Mouse (Mus musculus) stomach, adult 2 months (tissue): Measurements from ENCODE around the gene Hmbs. TPM values are rescaled to one million over a fixed set of nuclear protein-coding genes. Genes with fewer than 3 reads are reported as not detected.

Experiments used
- polyA plus RNA-seq: library from polyadenylated mRNA; depleted of rRNA; stranded (reverse); fragments of >200 nt; gene quantifications from 2 replicates; pipeline ENCODE4 v1.2.3, GENCODE M21; 2012; rRNA removed

The Hmbs gene
- 19.0 and 20.5 TPM in 2 replicates for polyA plus RNA-seq

DNA sequence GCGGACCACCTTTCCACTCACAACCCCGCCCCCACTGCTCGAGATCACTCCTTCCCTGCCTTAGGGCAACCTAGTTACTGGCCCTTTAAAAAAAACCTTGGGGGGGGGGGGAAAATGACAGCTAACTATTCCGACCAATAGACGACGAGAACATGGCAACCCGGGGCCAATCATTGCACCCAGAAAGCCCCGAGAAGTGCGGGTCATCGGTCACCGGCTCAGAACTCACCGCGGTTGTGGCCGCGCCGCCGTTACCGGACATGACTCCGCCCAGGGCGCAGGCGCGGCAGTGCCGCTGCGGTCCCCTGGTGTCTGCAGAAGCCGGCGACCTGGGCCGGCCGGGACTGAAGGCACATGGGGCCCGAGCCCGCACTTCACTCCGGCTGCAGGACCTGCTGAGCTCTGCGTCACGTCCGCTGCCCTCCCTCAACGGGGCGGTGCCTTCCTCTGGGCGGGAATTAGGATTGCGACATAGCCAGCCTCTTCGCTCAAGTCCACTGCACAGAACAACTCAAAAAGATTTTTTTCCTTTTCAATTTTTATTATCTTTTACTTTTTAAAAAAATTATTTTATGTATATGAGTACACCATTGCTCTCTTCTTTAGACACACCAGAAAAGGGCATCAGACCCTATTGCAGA, at the start of gene Hmbs:
Gene Hmbs (minus strand): TSS at position 448 of the 641 bp plus-strand sequence.

DNA sequence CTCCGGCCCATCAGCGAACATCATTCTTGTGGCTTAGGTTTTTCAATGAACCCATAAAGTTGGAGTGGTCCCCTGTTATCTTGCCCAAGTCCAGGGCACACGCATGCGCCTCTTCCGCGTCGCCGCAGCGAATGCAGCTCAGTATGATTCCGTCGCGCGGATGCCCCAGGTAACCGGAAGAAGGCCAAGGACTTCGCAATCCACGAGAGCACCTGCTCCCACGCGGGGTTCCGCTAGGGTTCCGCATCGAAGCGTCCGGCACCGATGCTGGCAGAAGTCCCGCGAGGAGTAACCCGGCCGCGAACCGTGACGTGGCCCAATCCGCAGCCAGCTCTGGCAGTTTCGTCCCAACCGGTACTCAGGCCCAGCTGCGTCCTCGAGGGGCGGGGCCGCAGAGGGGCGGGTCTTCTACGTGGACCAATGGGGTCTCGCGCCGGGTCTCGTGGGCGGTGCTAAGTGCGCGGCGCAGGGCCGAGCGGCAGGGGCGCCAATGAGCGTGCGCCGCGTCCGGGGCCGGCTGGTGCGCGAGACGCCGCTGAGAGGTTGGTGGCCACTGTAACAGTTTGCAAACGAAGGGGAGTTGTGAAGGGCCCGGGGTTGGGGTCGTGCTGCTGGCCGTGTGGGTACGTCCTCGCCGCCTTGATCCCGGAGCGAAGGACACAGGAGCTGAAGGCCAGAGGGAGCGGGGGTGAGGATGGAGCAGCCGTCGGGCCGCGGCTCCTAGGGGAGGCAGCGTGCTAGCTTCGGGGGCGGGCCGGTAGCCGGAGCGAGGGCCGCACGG, 35.2 kb upstream of the Hmbs start, which contains the start of gene Hyou1:
Gene Hyou1 (plus strand): TSS at position 437 of the 781 bp plus-strand sequence.

DNA sequence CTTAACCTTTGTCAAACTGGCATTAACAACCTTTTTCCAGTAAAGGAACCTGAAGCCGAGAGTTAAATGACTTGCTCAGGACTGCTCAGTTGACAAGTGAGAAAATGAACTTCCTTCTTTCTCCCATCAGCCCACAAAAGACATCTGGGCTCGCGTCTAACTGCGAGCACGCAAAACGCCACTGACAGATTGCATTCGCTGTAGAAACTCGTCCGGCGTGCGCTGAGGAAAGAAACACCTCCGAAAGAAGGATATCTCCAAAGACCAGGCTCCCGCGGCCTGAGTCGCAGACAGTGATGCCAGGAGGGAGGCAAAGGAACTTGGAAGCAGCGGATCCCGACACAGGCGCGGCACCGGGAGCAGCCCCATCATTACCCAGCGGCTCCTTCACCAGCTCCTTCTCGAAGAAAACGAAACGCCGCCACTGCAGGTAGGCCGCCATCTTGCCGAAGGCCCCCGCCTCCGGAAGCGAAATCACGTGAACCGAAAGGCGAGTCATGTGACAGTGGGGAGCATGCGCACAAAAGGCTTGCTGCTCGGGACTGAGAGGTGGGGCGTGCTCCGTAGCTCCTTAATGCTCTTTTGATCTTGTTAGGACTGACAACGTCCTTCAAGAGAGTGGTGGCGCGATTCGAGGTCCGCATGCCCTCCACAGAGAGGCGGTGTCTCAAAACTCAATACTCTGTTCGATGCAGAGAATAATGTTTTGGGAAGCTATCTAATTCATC, 17.3 kb upstream of the Hmbs start, which contains the start of gene Vps11:
Gene Vps11 (minus strand): TSS at position 481 of the 728 bp plus-strand sequence.

DNA sequence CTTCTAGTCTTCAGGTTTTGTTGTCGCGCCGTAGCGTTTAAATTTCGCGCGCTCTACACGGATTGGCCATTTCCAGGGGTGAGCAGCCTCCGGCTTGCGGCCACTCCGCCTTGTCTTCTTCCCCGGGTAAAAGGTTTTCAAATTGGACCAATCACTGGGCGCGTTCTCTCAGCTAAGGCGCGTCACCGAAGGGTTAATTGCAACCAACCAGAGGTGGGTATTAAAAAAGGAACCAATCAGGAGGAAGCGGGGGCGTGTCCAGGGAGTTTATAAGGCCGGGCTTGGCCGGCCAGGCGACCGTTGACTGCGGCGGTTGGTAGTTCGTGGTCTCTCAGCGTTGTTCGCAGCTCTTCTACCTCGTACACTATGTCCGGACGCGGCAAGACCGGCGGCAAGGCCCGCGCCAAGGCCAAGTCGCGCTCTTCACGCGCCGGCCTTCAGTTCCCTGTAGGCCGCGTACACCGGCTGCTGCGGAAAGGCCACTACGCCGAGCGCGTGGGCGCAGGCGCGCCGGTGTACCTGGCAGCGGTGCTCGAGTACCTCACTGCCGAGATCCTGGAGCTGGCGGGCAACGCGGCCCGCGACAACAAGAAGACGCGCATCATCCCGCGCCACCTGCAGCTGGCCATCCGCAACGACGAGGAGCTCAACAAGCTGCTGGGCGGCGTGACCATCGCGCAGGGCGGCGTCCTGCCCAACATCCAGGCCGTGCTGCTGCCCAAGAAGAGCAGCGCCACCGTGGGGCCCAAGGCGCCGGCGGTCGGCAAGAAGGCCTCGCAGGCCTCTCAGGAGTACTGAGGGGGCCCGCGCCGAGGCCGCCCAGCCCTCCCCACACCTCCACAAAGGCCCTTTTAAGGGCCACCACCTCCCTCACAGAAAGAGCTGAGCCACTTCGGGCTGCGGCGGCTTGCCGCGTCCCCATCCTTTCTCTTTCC, 9.4 kb downstream of the Hmbs start, which contains the start of gene H2afx:
Gene H2afx (plus strand): TSS at position 299 of the 935 bp plus-strand sequence.

GRCm38 (mm10) chr9:44325768-44326370, 18.2 kb downstream of the Hmbs start, which contains the start of gene Dpagt1:
Gene Dpagt1, plus strand, starts transcription at chr9:44326019.

DNA sequence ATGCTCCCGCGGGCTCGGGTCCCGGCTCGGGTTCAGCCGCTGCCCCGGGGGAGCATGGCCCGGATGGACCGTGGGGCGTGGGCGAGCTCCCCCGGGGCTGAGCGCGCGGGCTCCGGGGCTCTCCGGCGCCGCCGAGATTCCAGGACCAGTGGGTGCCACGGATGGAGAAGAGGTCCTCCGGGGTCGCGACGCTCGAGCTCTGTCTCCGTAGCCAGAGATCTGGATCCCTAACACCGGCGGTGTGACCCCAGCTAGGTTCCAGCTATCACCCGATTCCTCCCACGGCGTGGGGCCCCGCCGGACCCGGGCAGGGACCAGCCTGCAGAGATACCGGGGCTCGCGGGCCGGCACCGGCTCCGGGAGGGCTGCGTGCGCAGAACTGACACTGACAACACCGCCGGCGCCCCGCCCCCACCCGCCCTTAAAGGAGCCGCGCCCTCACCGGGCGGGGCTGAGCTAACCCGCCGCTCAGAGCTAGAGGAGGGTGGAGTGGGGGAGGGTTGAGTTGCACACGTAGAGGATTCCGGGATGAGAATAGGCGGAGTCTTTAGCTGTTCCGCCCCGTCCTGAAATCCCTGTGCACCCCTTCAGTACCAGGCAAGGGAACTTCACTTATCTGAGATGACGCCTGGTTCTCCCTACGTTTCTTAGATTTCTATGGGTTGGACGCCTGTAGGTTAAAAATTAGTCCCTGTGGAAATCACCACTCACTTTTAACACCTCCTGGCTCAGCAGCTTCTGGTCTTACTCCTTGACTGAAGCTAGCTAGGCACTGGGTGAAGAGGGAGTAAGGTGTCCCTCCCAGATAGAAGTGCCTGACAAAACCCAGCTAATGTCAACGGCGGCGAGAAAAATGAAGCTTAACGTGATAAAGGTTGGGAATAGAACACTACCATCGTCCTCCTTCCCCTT, 23.9 kb downstream of the Hmbs start, which contains the start of gene C2cd2l:
Gene C2cd2l (minus strand): TSS at position 399 of the 912 bp plus-strand sequence.

DNA sequence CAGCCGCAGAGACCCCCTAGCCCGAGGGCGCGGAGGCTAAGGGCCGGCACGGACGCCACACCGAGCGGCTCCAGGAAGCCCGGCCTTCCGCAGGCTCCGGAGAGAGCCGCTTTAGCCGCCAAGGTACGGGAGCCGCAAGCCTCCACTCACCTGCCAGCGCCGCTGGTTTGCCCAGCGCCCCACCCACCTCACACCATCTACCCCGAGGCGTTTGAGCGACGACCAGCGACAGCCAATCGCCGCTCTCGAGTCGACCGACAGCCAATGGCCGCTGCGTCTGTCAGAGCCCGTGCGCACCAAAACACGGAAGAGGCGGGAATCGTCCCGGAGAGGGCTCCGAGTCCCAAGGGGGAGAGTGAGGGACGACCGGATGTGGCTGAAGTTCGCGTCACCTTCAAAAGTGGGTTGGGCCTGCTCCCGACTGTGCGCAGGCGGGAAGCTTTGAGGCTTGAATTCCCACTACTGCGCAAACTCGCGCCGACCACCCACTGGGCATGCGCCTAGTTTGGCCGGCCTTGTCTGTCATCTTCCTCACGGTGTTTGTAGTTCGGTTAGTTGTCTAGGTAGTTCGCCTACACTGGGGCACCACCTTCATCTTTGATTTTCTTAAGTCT, 38.5 kb downstream of the Hmbs start, which contains the start of gene Hinfp:
Gene Hinfp (minus strand): TSS at position 206 of the 614 bp plus-strand sequence.

DNA sequence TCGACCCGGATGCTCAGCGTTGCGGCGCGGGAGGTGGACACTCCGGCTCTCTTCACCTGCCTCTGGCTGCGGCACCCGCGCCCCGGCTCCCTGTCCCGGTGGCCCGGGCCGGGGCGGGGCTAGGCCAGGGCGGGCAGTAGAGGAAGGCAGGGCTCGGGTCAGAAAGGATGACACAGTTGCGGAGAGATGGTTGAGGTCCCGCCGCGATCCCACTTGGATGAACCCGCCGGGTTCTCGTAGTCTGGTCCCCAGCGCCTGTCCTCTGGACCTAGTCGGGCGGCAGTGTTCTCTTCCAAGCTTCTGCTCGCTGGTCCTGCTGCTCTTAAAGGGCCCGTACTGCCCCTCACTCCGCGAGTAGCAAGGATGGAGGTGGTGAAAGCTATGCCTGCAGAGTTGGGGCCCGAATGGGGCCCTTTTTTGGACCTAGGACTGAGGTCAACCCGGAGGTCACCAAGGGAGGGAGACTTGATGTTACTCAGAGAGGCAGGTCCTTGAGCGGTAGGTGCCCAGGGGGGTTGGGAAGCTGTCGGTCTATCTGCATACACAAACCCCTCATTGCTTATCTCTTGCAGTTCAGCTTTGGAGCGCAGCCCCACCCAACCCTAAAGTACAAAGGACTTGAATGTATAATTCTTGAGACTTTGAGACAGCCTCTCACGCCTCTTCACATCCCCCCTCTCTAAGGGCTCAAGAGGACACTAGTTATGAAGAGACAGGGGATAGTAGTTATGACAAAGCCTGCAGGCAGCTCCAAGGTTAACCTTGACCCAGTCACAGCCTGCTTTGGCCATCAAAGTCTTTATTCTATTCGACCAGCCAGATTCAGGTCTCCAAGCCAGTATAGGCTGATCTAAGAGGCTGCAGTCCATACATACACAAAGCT, 55.7 kb downstream of the Hmbs start, which contains the start of gene Abcg4:
Gene Abcg4 (minus strand): TSS at position 540 of the 883 bp plus-strand sequence.

Other genes starting within 250 kb of the Hmbs start
- gene Mfrp, start 242.5 kb downstream of the Hmbs start, polyA plus RNA-seq, result 0.35 and 0.42 TPM in 2 replicates
- gene C1qtnf5, start 237.0 kb downstream of the Hmbs start, polyA plus RNA-seq, result 9.8 and 13.4 TPM in 2 replicates
- 0.03 and 0.43 TPM in 2 replicates for gene Gm49380, start 230.7 kb downstream of the Hmbs start, polyA plus RNA-seq
- gene Rnf26, start 230.7 kb downstream of the Hmbs start, polyA plus RNA-seq, result 19.0 and 21.9 TPM in 2 replicates
- 38.7 and 43.6 TPM in 2 replicates for gene Mcam, start 209.8 kb downstream of the Hmbs start, polyA plus RNA-seq
- 2.5 TPM in 2 replicates for gene Cbl, start 110.2 kb downstream of the Hmbs start, polyA plus RNA-seq
- gene Ccdc153, start 103.6 kb downstream of the Hmbs start, polyA plus RNA-seq, result 0.06 TPM in 1 of 2 replicates, not detected in the other
- not detected in 2 replicates for gene Pdzd3, start 92.8 kb downstream of the Hmbs start, polyA plus RNA-seq
- gene Nlrx1, start 75.6 kb downstream of the Hmbs start, polyA plus RNA-seq, result 4.4 and 5.1 TPM in 2 replicates
- 3.1 and 3.2 TPM in 2 replicates for gene Abcg4, start 55.6 kb downstream of the Hmbs start, polyA plus RNA-seq
- gene Hinfp, start 38.6 kb downstream of the Hmbs start, polyA plus RNA-seq, result 3.4 and 5.5 TPM in 2 replicates
- gene C2cd2l, start 23.9 kb downstream of the Hmbs start, polyA plus RNA-seq, result 38.4 and 40.7 TPM in 2 replicates
- gene Dpagt1, start 18.2 kb downstream of the Hmbs start, polyA plus RNA-seq, result 27.1 and 28.1 TPM in 2 replicates
- gene H2afx, start 9.5 kb downstream of the Hmbs start, polyA plus RNA-seq, result 42.8 and 86.6 TPM in 2 replicates
- 7.8 and 9.0 TPM in 2 replicates for gene Vps11, start 17.4 kb upstream of the Hmbs start, polyA plus RNA-seq
- 23.7 and 29.7 TPM in 2 replicates for gene Hyou1, start 35.3 kb upstream of the Hmbs start, polyA plus RNA-seq
- 9.2 and 12.1 TPM in 2 replicates for gene Slc37a4, start 52.6 kb upstream of the Hmbs start, polyA plus RNA-seq
- gene Rps25, start 62.9 kb upstream of the Hmbs start, polyA plus RNA-seq, result 17.8 and 26.3 TPM in 2 replicates
- 11.9 and 17.8 TPM in 2 replicates for gene Trappc4, start 63.4 kb upstream of the Hmbs start, polyA plus RNA-seq
- gene Ccdc84, start 74.3 kb upstream of the Hmbs start, polyA plus RNA-seq, result 6.7 and 13.0 TPM in 2 replicates
- gene Foxr1, start 96.9 kb upstream of the Hmbs start, polyA plus RNA-seq, result not detected in 2 replicates
- gene Upk2, start 110.7 kb upstream of the Hmbs start, polyA plus RNA-seq, result 0.19 and 0.81 TPM in 2 replicates
- gene Bcl9l, start 138.6 kb upstream of the Hmbs start, polyA plus RNA-seq, result 23.6 and 25.0 TPM in 2 replicates
- gene Cxcr5, start 217.6 kb upstream of the Hmbs start, polyA plus RNA-seq, result 0.04 and 0.05 TPM in 2 replicates